Mouse (Mus musculus) mouse trophoblast stem cell (cell line): ENCODE data around the gene Hypk.
"Not testable (repeated sequence)": the region's sequence is repeated elsewhere in the genome, so short reads cannot be mapped to it uniquely, and the experiment has no call there.

Experiments used
- in situ Hi-C, 2 experiments: fragments of 300-500 bp; cut with MseI, MboI; formaldehyde crosslinking; loops; 2 replicates in 1 of 2; 3 replicates in 1 of 2; pipeline ENCODE4 v1.15.1; 2025

Hypk gene

DNA sequence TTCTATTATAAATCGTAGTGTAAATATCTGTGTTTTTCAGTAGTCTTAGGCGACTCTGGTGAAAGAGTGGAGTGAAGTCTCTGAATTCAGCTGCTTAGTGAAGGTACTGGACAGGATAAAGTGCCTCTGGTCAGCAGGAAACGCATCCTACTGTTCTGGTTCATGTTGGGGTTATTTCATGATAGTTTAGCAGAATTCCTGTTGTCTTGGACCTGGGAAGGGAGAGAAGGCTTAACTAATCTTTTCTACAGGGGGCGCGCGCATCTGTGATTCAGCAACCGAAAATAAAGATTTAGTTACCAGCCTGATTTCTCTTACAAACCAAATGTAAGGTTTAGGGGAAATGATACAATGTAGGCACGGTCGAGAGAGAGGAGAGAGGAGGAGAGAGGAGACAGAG lies 5.0 kb upstream of the Hypk start:
- in situ Hi-C loops, result no loop called here

DNA sequence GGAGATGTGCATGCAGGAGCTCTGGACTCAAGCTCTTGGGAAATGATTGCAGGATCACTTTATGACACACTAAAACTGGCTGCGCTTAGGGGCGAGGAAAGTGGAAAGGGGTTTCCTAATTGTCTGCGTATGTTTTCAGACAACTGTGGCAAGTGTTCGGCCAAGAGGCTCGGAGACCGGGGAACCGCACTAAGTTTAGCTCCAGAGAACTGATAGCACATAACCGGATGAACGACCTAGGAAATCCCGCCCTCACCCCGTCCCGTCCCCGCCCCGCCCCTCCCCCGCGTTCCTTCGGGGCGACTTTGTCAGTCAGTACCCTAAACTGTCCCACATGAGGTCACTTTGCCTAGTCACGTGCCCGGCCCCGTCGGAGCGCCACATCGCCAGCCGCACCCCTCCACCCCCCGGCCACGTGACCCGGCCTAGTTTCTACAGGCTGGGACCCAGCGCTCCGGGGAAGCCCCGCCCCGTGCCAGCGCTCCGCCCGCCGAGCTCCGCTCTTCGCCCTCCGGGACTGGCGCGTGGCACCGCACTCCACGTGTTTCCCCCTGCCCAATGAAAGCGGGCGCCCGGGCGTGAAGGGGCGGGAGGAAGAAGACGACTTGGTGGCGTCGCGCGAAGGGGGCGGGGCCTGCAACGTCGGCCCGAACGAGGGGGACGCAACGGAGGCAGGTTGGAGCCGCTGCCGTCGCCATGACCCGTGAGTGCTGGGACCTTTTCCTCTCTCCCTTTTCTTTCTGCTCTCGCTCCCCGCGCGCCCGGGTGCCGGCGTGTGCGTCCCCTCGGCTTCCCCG lies 4.2 kb upstream of the Hypk start, which contains the start of gene Serf2:
Serf2 (plus strand) TSS at position 457 of the 797 bp plus-strand sequence.
- in situ Hi-C loops, result no loop called here

DNA sequence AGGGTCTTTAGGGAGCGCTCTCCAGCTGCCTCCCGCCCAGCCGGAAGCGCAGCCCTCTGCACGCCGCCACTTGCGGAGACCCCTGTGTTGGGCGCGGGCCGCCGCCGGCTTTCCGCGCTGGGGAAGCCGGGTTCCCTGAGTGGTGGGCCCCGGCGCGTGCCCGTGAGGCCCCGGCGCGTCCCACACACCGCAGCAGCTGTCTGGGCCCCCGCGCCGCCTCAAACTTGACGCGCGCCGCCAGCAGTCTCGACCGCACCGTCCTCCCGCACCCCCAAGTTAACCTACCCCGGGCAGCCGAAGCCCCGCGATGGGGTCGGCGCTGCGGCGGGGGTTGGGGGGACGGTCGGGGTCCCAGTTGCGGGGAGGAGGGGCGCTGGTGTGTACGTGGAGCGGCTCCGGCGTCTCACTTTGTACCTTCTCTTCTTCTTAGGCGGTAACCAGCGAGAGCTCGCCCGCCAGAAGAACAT lies 3.5 kb upstream of the Hypk start:
- in situ Hi-C loops, result no loop called here

DNA sequence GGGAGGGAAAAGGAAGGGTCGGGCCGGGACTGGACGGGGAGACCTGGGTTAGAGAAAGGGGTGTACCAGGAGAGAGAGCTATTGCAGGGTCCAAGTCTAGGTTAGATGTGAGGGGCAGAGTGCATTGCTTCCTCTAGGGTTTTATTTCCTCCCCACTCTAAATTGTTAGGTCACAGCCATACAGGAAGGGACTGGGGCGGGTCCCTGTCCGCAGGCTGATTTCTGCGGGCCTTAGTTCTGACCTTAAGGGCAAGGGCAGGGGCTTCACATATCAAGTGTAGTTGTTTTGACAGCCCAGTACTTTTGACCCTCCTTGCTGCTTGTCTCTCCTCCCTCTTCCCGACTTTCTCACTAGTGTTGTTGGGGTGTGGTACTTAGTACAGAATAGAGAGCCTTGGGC lies 3.0 kb upstream of the Hypk start:
- in situ Hi-C loops, result no loop called here

DNA sequence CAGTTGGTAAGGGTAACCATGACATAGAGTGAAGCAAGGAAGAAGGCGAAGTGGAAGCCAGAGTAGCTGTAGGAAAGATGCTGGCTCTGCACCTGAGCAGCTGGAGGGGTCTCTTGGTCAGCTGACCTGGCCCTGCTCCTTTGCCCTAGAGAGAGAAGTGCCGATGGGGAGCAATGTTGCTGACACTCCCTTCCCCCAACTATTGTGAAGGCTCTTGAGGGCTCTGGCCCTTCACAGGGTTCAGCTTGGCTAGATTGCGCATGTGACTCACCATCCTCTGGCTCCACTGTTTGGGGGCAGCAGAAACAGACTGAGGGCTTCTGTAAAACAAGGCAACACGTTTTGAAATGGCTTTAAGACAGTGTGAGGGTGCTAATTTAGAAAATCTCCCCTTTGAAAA lies 729 bp upstream of the Hypk start:
- in situ Hi-C loops, result no loop called here

DNA sequence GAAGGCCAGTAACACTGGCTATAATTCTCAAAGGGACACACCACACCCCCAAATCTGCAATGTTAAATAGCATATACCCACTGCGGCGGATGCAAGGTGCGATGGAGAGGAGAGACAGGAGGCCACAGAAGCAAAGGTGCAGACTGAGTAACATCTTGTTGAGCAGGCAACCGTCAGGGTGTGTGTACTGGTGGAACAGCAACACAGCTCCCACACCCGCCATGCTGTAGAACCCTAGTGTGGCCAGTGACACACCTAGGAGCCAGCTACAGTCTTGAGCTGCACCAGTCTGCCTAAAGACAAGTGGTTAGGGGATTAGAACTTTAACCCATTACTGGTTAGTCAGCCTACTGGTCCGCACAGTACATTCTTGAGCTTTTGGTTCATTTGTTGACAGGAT lies 827 bp downstream of the Hypk start:
- in situ Hi-C loops, result no loop called here

DNA sequence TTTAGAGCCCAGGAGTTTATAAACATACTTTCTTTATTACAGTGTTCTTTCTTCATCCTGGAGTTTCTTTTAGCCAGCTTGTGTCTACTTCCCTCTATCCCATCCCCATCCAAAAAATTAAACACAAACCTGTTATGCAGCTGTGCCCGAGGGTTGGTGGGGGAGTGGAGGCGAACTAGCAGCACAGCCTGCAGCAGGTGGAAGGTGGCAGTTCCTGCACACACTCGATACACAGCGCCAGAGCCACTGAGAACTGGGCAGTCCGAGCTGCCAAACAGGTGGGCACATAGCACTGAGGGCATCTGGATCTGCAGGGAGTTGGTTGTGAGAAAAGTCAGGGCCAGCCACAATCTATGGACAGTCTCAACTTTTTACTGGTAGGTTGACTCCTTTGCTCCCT lies 2.4 kb downstream of the Hypk start:
- in situ Hi-C loops, result no loop called here

DNA sequence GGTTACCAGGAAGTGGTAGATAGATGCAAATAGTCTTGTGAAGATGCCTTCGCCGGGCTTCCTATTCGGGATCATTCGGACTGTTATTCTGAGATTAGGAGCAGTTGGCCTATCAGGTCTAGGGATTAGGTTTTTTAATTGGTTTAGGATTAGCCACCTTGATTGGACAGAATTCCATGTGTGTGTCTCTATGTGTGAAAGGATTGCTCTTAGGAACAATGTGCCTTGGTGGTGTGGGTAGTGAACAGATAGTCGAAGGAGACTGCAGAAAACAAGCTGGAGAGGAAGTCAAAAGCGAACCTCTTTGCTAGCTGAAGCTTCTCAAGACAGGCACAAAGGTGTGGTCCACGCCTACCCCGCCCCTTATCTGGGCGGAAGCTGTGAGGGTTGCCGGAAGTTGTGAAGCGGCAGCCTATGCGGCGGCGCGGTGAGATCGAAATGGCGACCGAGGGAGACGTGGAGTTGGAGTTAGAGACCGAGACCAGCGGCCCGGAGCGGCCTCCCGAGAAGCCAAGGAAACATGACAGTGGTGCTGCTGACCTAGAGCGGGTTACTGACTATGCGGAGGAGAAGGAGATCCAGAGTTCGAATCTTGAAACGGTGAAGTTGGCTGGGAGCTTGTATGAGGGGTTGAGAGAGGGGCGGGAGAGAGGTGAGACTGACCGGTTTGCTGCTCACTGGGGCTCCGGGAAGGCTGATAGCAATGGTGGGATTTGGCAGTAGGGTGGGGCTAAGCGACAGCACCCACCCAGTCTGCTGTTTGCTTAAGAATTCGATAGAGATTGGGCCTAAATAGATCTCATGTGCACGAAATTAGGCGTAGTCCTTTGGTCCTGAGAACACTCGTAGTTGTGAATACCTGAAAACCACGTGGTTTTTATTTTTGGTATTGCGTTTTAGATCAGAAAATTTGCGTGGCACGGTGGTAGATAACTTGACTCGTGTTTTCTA lies 3.9 kb downstream of the Hypk start, which contains the start of gene Serinc4:
Serinc4 (minus strand) TSS at position 90 of the 951 bp plus-strand sequence.
- in situ Hi-C loops, result no loop called here

DNA sequence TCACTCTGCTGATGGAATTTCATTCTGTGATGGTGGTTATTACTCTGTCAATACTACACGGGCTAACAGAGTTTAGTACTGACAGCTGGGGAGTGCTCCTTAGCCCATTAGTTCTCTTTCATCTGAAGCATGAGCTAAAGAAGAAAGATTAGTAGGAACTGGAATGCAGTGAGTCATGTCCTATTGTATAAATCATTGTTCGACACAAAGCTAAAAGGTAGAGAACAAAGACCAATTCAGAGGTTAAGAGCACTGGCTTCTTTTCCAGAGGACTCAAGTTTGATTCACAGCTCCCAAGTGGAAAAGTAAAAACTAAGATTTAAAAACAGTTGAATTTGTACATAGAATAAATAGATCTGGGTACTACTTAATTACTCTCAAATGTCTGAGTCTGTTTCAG lies 7.0 kb downstream of the Hypk start:
- in situ Hi-C loops, result no loop called here

DNA sequence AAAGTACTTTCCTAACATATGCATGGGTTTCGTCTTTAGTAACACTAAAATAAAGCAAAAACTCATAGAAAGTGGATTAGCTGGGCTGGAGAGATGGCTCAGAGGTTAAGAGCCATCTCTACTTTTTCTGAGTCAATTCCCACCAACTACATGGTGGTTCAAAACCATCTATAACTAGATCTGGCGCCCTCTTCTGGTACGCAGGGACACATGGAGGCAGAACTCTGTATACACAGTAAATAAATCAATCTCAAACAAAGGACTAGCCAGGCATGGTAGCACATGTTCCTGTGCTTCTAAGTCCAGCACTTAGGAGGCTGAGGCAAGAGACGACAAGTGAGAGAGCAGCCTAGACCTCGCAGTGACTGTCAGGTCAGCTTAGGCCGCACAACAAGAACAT lies 15.9 kb downstream of the Hypk start:
- in situ Hi-C loops, result not testable (repeated sequence)

DNA sequence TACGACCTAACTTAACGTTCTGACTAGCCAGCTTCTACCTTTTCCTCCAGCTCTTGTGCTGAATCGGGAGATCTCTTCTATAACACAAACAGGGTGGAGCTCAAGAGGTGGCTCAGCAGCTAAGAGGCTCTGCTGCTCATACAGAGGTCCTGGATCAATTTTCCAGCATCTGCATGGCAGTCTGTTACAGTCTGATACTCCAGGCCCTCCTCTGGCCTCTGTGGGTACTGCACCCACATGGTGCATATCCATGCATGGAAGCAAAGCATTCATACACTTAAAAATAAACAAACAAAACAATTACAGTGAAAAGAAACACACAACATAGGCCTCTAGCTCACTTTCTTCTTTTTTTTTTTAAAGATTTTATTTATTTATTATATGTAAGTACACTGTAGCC lies 19.7 kb downstream of the Hypk start:
- in situ Hi-C loops, result not testable (repeated sequence)

DNA sequence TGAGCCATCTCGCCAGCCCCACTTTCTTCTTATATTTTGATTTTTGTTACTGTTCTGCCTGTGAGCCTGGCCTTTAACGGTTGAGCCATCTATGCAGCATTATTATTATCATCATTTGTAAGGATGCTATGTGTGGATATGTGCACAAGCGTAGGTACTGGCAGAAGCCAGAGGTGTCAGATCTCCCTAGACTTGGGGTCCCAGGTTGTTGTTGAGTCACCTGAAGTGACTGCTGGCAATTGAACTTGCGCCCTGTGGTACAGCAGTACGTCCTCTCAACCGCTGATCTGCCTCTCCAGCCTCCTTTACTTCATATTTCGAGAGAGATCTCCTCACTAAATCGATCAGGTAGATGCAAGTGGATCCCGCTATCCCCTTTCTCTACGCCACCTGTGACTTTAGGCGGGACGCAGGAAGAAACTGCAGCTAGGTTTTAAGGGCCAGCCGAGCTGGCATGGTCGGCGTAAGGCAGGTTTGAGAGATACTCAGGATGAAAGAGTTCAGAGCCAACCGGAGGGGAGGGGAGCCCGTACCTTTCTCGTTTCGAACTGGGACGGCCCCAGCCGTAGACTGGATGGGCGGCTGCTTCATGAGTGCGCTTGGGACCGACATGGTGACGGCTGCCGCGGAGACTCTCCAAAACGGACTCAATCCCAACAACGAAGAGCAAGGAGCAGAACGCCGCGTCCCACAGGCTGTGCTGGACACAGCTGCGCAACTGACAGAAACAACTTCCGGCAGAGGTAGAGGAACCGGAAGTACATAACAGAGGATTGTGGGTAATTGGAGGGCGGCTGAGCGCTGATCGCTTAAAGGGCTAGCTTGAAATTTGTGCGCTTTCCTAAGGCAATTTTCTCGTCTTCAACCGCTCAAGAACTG lies 20.4 kb downstream of the Hypk start, which contains the start of gene Mfap1b:
Mfap1b (minus strand) TSS at position 767 of the 879 bp plus-strand sequence.
- in situ Hi-C loops, result not testable (repeated sequence)

DNA sequence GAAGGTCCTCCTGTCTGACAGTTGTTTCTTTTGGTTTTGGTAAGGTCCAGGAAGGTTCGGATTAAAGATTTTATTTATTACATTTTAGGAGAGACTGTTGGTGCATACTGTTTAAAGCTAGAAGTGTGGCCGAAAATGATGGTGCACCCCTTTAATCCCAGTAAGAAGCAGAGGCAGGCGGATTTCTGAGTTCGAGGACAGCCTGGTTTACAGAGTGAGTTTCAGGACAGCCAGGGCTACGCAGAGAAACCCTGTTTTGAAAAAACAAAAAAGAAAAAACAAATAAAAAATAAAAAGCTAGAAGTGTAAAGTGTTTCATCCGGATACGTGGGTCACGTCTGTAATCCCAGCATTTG lies 21.1 kb downstream of the Hypk start:
- in situ Hi-C loops, result no loop called here

DNA sequence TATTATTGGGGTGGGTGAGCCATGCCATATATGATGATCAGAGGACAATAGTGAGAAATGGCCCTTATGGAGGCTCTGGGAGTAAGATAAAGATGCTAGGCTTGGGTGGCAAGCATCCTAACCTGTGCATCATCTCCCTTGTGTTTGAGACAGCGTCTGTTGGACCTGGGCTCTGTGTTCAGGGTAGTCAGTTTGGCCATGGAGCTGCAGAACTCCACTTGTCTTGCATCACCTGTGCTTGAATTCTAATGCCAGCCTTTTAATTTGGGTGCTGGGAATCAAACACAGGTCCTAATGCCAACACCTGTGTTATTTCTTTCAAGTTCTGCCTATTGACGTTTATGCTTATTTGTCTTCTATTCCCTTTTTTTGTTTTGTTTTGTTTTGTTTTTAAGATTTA lies 22.2 kb downstream of the Hypk start:
- in situ Hi-C loops, result not testable (repeated sequence)

DNA sequence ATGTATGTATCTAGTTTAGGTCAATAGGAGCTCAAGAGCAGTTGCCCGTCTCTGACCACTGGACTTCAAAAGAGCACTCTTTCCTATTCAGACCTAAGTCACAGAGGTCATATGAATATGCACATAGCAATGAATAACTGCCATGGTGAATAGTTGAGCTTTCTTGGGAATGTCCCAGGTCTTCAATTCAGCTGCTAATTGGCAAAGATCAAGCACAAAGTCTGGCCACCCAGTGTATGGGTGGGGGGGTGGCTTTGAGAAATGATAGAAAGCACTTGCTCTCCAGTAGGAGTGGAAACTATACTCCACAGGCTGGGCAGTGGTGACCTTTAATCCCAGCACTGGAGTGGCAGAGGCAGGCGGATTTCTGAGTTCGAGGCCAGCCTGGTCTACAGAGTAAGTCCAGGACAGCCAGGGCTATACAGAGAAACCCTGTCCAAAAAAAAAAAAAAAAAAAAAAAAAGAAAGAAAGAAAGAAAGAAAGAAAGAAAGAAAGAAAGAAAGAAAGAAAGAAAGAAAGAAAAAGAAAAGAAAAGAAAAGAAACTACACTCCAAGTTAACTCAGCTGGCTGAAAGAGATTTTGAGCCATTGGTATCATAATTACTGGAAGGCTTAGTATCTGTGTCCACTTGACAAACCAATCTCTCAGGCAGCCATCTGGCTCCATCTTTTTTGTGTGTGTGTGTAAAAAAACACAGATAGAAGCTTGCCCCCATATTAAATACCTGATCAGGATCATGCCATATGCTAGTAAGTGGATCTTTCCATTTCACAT lies 24.6 kb downstream of the Hypk start:
- in situ Hi-C loops, result no loop called here

DNA sequence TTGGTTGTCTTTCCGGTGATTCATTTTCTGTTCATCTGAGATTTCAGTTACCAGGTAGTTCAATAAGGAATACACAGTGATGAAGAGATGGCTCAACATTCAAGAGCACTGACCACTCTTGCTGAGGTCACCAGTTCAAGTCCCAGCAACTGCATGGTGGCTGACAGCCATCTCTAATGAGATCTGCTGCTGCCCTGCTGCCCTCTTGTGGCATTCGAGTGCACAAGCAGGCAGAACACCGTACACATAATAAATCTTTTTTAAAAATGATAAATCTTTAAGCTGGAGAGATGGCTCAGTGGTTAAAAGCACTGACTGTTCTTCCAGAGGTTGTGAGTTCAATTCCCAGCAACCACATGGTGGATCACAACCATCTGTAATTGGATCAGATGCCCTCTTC lies 27.4 kb downstream of the Hypk start:
- in situ Hi-C loops, result no loop called here

DNA sequence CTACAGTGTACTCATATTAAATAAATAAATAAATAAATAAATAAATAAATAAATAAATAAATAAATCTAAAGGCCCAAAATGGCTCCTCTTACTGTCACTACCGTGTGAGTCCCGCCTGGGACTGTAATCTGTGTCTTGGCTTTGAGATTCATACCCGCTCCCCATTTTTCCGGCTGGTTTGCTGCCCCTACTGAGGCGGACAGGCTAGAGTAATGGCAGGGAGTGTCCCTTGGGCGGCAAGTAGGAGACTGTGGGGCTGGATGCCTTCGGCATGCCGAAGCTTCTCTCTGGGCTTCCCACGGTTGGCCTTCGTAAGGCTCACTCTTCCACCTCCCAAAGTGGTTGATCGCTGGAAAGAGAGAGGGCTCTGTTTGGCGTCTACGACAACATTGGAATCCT lies 27.8 kb downstream of the Hypk start:
- in situ Hi-C loops, result not testable (repeated sequence)

DNA sequence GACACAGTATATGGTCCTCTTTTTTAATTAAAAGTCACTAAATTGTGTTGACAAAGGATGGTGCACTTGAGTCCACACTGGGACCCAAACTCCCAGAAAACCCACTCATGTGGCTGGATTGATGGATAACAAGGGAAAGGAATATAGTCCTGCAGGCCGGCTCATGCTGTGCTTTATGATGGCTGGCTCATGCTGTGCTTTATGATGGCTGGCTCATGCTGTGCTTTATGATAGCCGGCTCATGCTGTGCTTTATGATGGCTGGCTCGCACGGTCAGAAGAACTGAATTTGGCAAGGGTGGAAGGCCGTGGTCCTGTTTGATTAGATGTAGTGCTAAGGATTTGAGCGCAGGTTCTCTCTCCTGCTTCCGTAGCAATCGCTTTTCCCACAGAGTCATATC lies 30.5 kb downstream of the Hypk start:
- in situ Hi-C loops, result no loop called here

DNA sequence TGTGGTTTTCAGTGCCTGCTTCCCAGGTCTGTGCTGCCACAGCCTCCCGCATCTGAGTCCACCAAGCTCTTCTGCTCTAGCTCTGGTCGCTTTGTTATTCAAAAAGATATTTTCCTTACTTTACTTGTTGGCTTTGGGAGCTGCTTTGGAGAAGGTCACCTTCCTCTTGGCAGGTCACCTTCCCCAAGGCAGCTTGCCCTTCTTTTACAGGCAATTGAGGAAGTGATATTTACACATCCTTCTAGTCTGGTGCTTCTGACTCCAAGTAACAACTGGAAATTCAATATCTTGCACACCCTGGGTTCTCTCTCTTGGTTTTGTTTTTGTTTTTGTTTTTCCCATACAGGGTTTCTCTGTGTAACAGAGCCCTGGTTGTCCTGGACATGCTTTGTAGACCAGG lies 31.3 kb downstream of the Hypk start:
- in situ Hi-C loops, result not testable (repeated sequence)

DNA sequence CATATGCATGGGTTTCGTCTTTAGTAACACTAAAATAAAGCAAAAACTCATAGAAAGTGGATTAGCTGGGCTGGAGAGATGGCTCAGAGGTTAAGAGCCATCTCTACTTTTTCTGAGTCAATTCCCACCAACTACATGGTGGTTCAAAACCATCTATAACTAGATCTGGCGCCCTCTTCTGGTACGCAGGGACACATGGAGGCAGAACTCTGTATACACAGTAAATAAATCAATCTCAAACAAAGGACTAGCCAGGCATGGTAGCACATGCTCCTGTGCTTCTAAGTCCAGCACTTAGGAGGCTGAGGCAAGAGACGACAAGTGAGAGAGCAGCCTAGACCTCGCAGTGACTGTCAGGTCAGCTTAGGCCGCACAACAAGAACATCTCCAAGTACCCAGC lies 48.5 kb downstream of the Hypk start:
- in situ Hi-C loops, result not testable (repeated sequence)
